Mouse (Mus musculus): ENCODE results near the gene Masp2. TPM values are rescaled to one million over a fixed set of nuclear protein-coding genes. Genes with fewer than 3 reads are reported as not detected.

The Masp2 gene
- polyA plus RNA-seq, 1 experiment, result 2.6 TPM

DNA sequence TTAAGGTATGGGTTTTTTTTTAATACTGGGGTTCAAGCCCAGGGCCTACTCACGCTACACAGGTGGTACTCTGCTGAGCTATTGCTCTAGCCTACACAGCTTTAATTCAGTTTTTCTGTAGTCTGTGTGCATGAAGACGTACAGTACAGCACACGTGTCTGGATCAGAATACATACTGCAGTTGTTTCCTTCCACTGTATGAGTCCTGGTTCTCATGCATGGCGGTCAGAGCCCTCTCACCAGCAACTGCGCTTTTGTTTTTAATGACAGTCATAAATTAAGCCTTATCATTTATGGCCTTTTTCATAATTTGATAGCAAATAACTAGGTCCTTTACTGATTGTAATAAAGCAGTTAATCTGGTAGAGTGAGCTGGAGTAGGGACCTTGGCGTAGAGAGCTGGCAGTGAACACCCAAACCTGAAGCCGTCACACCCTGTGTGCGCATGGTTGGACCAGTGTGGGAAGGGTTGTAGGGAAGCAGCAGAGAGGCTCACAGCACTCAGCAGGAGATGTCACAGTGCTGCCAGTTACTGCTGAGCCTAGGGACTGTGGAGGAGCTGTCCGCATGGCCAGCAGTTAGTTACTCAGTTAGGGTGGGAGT, 31.6 kb upstream of the Masp2 start:
- TF ChIP-seq CTCF (IDR thresholded peaks at IDR 0.05; ENCODE audit: low read depth, low read length), result no peak
- TF ChIP-seq POLR2A (IDR thresholded peaks at IDR 0.05; ENCODE audit: insufficient read depth, low read length), result no peak
- no peak for TF ChIP-seq EP300 (IDR thresholded peaks at IDR 0.05; ENCODE audit: insufficient read depth, low read depth, low read length)
- H3K4me3 ChIP-seq (ENCODE audit: low read depth, low read length), result no peak overlapping the region
- no peaks in the 10 kb centered on the region for H3K9me3 ChIP-seq (replicated peaks; ENCODE audit: control insufficient read depth, insufficient read depth, low read length, poor library complexity, severe bottlenecking)
- H3K27ac ChIP-seq (ENCODE audit: insufficient read depth, low read length), result no peak overlapping the region
- no peaks in the 10 kb centered on the region for H3K27me3 ChIP-seq (ENCODE audit: control insufficient read depth, insufficient read depth, low read length, poor library complexity, severe bottlenecking)
- peaks cover 49% of the 10 kb centered on the region for H3K36me3 ChIP-seq (ENCODE audit: control insufficient read depth, insufficient read depth, low read length, poor library complexity, severe bottlenecking)
- H3K9ac ChIP-seq (ENCODE audit: low read depth, poor library complexity, severe bottlenecking), result no peak overlapping the region
- no peaks in the 10 kb centered on the region for H3K4me1 ChIP-seq (ENCODE audit: control insufficient read depth, insufficient read depth, low read length)

DNA sequence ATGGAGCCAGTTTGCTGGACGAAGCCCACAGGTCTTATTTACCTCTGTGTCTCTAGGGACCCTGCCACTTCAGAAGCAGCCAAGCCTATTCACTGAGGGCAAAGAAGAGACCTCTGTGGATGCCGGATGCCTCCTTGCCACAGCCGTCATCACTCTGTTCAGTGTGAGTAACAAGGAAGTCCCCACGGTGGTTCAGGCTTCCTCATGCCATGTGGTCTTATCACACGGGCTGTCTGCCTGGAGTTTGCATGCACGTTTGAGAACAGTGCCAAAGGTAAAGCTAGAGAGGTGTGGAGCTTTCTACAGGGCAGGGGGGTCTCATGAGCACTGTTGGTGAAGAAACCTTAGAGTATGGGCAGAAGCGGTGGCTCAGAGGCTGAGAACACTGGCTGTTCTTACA, 29.1 kb upstream of the Masp2 start:
- no peak overlapping the region for H3K9ac ChIP-seq (ENCODE audit: low read depth, poor library complexity, severe bottlenecking)
- H3K4me3 ChIP-seq (ENCODE audit: low read depth, low read length), result no peak overlapping the region
- no peaks in the 10 kb centered on the region for H3K4me1 ChIP-seq (ENCODE audit: control insufficient read depth, insufficient read depth, low read length)
- no peak for TF ChIP-seq POLR2A (IDR thresholded peaks at IDR 0.05; ENCODE audit: insufficient read depth, low read length)
- no peak for TF ChIP-seq EP300 (IDR thresholded peaks at IDR 0.05; ENCODE audit: insufficient read depth, low read depth, low read length)
- no peak for TF ChIP-seq CTCF (IDR thresholded peaks at IDR 0.05; ENCODE audit: low read depth, low read length)
- no peaks in the 10 kb centered on the region for H3K27me3 ChIP-seq (ENCODE audit: control insufficient read depth, insufficient read depth, low read length, poor library complexity, severe bottlenecking)
- H3K36me3 ChIP-seq (ENCODE audit: control insufficient read depth, insufficient read depth, low read length, poor library complexity, severe bottlenecking), result peaks cover 48% of the 10 kb centered on the region
- no peak overlapping the region for H3K27ac ChIP-seq (ENCODE audit: insufficient read depth, low read length)
- H3K9me3 ChIP-seq (replicated peaks; ENCODE audit: control insufficient read depth, insufficient read depth, low read length, poor library complexity, severe bottlenecking), result no peaks in the 10 kb centered on the region

- H3K9me3 ChIP-seq (replicated peaks; ENCODE audit: control insufficient read depth, insufficient read depth, low read length, poor library complexity, severe bottlenecking), result no peaks in the 10 kb centered on the region
- TF ChIP-seq EP300 (IDR thresholded peaks at IDR 0.05; ENCODE audit: insufficient read depth, low read depth, low read length) (no peak), CTCF (IDR thresholded peaks at IDR 0.05; ENCODE audit: low read depth, low read length) (no peak), POLR2A (IDR thresholded peaks at IDR 0.05; ENCODE audit: insufficient read depth, low read length) (no peak)
Observed at GRCm38 (mm10) chr4:148580765-148581164, 21.6 kb upstream of the Masp2 start.

DNA sequence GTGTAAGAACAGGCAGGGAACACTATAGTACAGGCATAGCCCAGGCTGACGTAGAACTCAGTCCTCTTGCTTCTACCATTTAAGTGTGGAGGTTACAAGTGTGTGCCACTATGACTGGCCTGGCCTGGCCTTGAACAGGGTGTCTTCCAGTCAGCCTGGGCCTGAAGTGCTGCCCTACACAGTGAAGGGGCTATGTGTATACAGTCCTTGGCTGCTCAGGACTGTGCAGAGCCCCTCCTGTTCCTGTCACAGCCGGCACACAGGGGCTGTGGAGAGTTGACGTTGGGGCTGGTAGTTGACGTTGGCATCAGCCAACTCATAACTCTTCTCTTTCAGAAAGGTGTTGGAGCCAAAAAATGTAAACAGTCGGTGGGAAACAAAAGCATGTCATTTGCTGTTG, 20.9 kb upstream of the Masp2 start:
- Histone ChIP-seq H3K9ac (ENCODE audit: low read depth, poor library complexity, severe bottlenecking) (no peak overlapping the region), H3K27ac (ENCODE audit: insufficient read depth, low read length) (no peak overlapping the region), H3K9me3 (replicated peaks; ENCODE audit: control insufficient read depth, insufficient read depth, low read length, poor library complexity, severe bottlenecking) (no peaks in the 10 kb centered on the region), H3K4me3 (ENCODE audit: low read depth, low read length) (no peak overlapping the region), H3K27me3 (ENCODE audit: control insufficient read depth, insufficient read depth, low read length, poor library complexity, severe bottlenecking) (no peaks in the 10 kb centered on the region), H3K4me1 (ENCODE audit: control insufficient read depth, insufficient read depth, low read length) (no peaks in the 10 kb centered on the region), H3K36me3 (ENCODE audit: control insufficient read depth, insufficient read depth, low read length, poor library complexity, severe bottlenecking) (peaks cover 19% of the 10 kb centered on the region)
- TF ChIP-seq CTCF (IDR thresholded peaks at IDR 0.05; ENCODE audit: low read depth, low read length), result no peak
- no peak for TF ChIP-seq EP300 (IDR thresholded peaks at IDR 0.05; ENCODE audit: insufficient read depth, low read depth, low read length)
- no peak for TF ChIP-seq POLR2A (IDR thresholded peaks at IDR 0.05; ENCODE audit: insufficient read depth, low read length)

More at GRCm38 (mm10) chr4:148580765-148581164, 21.6 kb upstream of the Masp2 start:
- Histone ChIP-seq H3K4me1 (ENCODE audit: control insufficient read depth, insufficient read depth, low read length) (no peaks in the 10 kb centered on the region), H3K27ac (ENCODE audit: insufficient read depth, low read length) (no peak overlapping the region), H3K27me3 (ENCODE audit: control insufficient read depth, insufficient read depth, low read length, poor library complexity, severe bottlenecking) (no peaks in the 10 kb centered on the region), H3K9ac (ENCODE audit: low read depth, poor library complexity, severe bottlenecking) (no peak overlapping the region), H3K36me3 (ENCODE audit: control insufficient read depth, insufficient read depth, low read length, poor library complexity, severe bottlenecking) (peaks cover 24% of the 10 kb centered on the region), H3K4me3 (ENCODE audit: low read depth, low read length) (no peak overlapping the region)

DNA sequence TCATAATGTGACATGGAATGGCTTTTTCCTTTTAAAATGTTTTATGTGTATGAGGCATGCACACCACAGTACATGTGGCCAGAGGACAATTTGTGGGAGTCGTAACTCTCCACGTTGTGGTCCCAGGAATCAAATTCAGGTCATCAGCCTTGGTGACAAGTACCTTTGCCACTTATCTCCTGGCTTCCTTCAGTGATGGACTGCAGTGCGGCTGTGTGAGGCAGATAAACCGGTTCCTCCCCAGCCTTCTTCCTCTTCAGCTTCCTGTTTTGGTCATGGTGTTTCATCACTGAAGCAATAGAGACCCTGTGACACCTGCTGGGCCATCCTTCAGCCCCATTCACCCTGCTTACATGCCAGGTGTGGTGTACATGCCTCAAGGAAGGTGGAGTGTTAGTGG, 19.1 kb upstream of the Masp2 start:
- Histone ChIP-seq H3K9me3 (replicated peaks; ENCODE audit: control insufficient read depth, insufficient read depth, low read length, poor library complexity, severe bottlenecking) (no peaks in the 10 kb centered on the region), H3K4me3 (ENCODE audit: low read depth, low read length) (no peak overlapping the region), H3K27ac (ENCODE audit: insufficient read depth, low read length) (no peak overlapping the region), H3K9ac (ENCODE audit: low read depth, poor library complexity, severe bottlenecking) (no peak overlapping the region), H3K36me3 (ENCODE audit: control insufficient read depth, insufficient read depth, low read length, poor library complexity, severe bottlenecking) (peaks cover 12% of the 10 kb centered on the region; the same call in 1 of the 2 replicates), H3K27me3 (ENCODE audit: control insufficient read depth, insufficient read depth, low read length, poor library complexity, severe bottlenecking) (no peaks in the 10 kb centered on the region), H3K4me1 (ENCODE audit: control insufficient read depth, insufficient read depth, low read length) (no peaks in the 10 kb centered on the region)
- TF ChIP-seq EP300 (IDR thresholded peaks at IDR 0.05; ENCODE audit: insufficient read depth, low read depth, low read length) (no peak), POLR2A (IDR thresholded peaks at IDR 0.05; ENCODE audit: insufficient read depth, low read length) (no peak), CTCF (IDR thresholded peaks at IDR 0.05; ENCODE audit: low read depth, low read length) (no peak)

DNA sequence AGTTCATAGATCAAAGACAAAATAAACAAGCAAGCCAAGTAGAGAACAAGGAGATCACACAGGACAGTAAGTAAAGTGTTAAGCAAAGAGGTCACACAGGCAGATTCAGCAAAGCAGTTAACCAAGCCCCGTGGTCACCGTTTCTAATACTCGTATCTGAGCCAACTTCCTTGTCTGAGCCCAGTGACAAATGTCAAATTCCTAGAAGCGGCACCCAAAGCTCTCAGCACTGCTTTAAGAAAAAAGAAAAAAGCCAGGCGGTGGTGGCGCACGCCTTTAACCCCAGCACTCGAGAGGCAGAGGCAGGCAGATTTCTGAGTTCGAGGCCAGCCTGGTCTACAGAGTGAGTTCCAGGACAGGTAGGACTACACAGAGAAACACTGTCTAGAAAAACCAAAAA, 15.7 kb upstream of the Masp2 start:
- no peak overlapping the region for H3K9ac ChIP-seq (ENCODE audit: low read depth, poor library complexity, severe bottlenecking)
- no peak overlapping the region for H3K27ac ChIP-seq (ENCODE audit: insufficient read depth, low read length)
- no peak for TF ChIP-seq EP300 (IDR thresholded peaks at IDR 0.05; ENCODE audit: insufficient read depth, low read depth, low read length)
- no peak for TF ChIP-seq CTCF (IDR thresholded peaks at IDR 0.05; ENCODE audit: low read depth, low read length)
- TF ChIP-seq POLR2A (IDR thresholded peaks at IDR 0.05; ENCODE audit: insufficient read depth, low read length), result no peak

More for the DNA sequence above, 15.7 kb upstream of the Masp2 start:
- Histone ChIP-seq H3K4me1 (ENCODE audit: control insufficient read depth, insufficient read depth, low read length) (no peaks in the 10 kb centered on the region), H3K27me3 (ENCODE audit: control insufficient read depth, insufficient read depth, low read length, poor library complexity, severe bottlenecking) (no peaks in the 10 kb centered on the region), H3K9me3 (replicated peaks; ENCODE audit: control insufficient read depth, insufficient read depth, low read length, poor library complexity, severe bottlenecking) (no peaks in the 10 kb centered on the region), H3K36me3 (ENCODE audit: control insufficient read depth, insufficient read depth, low read length, poor library complexity, severe bottlenecking) (peaks cover 4% of the 10 kb centered on the region; the same call in 1 of the 2 replicates), H3K4me3 (ENCODE audit: low read depth, low read length) (no peak overlapping the region)
